Mouse (Mus musculus): Measurements from ENCODE around the gene Neurl1b. TPM values are rescaled to one million over a fixed set of nuclear protein-coding genes. Genes with fewer than 3 reads are reported as not detected.

Gene Neurl1b
- polyA plus RNA-seq (2012; rRNA removed), result 1.7 and 2.2 TPM in 2 replicates

DNA sequence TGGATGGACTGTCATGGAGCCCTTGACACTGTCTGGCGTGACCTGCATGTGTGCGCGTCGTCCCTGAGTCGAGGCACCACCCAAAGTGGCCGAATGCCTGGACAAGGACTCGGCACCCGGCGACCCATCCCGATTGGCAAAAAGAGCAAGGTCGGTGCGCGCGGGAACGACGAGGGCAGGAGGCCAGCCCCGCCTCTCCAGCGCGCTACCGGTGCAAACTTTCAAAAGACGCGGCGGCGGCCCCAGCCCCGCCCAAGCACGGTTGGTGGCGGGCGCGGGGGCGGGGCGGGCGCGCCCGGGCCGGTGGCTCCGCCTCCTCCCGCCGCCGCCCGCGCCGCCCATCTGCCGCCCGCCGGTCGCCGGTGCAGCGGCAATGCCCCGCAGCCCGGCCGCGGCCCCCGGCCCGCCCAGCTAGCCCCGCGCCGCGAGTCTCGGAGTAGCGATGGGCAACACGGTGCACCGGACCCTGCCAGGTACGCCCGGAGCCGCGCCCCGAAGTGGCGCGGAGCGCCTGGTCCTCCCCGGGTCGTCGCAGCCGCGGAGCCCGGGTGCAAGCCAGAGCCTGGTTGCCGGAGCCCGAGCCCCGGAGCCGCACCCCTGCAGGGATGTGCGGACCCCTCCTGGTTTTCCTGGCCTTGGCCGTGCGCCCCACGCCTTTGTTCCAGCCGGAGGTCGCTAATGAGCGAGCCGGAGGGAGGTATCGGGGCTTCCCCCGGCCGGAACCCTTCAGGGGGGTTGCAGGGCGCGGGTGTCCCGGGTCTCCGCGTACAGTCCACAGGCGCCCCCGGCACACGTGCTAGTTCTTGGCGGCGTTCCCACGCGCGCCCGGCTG lies at the start of gene Neurl1b:
Gene Neurl1b, plus strand, starts transcription at position 307 of the 832 bp plus-strand sequence.

Other genes starting within 250 kb of the Neurl1b start
- gene Pdia2, start 215.7 kb upstream of the Neurl1b start, polyA plus RNA-seq (2012; rRNA removed), result 1.3 and 3.9 TPM in 2 replicates
- 1.2 and 2.5 TPM in 2 replicates for gene Rgs11, start 211.9 kb upstream of the Neurl1b start, polyA plus RNA-seq (2012; rRNA removed)
- 5.5 and 6.3 TPM in 2 replicates for gene Arhgdig, start 207.0 kb upstream of the Neurl1b start, polyA plus RNA-seq (2012; rRNA removed)
- gene Fam234a, start 170.6 kb upstream of the Neurl1b start, polyA plus RNA-seq (2012; rRNA removed), result 19.3 and 22.1 TPM in 2 replicates
- 125 and 177 TPM in 2 replicates for gene Luc7l, start 161.9 kb upstream of the Neurl1b start, polyA plus RNA-seq (2012; rRNA removed)
- 64.1 and 156 TPM in 2 replicates for gene Ergic1, start 146.7 kb downstream of the Neurl1b start, polyA plus RNA-seq (2012; rRNA removed)
- gene Dusp1, start 147.3 kb downstream of the Neurl1b start, polyA plus RNA-seq (2012; rRNA removed), result 27.4 and 28.9 TPM in 2 replicates
- 70.6 and 101 TPM in 2 replicates for gene Atp6v0e, start 248.4 kb downstream of the Neurl1b start, polyA plus RNA-seq (2012; rRNA removed)

Measured in central nervous system, embryonic 11.5 days (tissue).